Mouse (Mus musculus) liver, embryonic 13.5 days (tissue): ENCODE measurements around the gene Aqp6. TPM values are rescaled to one million over a fixed set of nuclear protein-coding genes. Genes with fewer than 3 reads are reported as not detected.

Experiments
- ATAC-seq: fragments of 200-750 bp; cut with Nextera tagmentation; 2 replicates; pipeline ENCODE4 v1.8.0; 2017; ENCODE audit warnings: low read depth, mild to moderate bottlenecking, moderate number of reproducible peaks, moderate library complexity
- DNase-seq: peaks from one replicate; pipeline ENCODE4 v3.0.0; 2022
- H3K27ac ChIP-seq: fragments of 300-500 bp; sonication (generic); 2 replicates; pipeline ENCODE4 v1.5.1; 2015; ENCODE audit warnings: moderate library complexity, mild to moderate bottlenecking, inconsistent platforms
- H3K27me3 ChIP-seq: fragments of 300-500 bp; sonication (generic); 2 replicates; pipeline ENCODE4 v1.6.1; 2015; ENCODE audit warnings: mild to moderate bottlenecking, inconsistent platforms
- H3K36me3 ChIP-seq: fragments of 300-500 bp; sonication (generic); 2 replicates; pipeline ENCODE4 v1.6.1; 2015; ENCODE audit warnings: mild to moderate bottlenecking, inconsistent platforms
- H3K4me1 ChIP-seq: fragments of 300-500 bp; sonication (generic); replicated peaks from 2 replicates; pipeline ENCODE4 v1.6.1; 2015; ENCODE audit warnings: inconsistent platforms
- H3K4me2 ChIP-seq: fragments of 300-500 bp; sonication (generic); 2 replicates; pipeline ENCODE4 v1.6.1; 2015; ENCODE audit warnings: inconsistent platforms, mild to moderate bottlenecking, moderate library complexity
- H3K4me3 ChIP-seq: fragments of 300-500 bp; sonication (generic); replicated peaks from 2 replicates; pipeline ENCODE4 v1.5.1; 2015; ENCODE audit warnings: mild to moderate bottlenecking, inconsistent platforms
- H3K9ac ChIP-seq: fragments of 300-500 bp; sonication (generic); 2 replicates; pipeline ENCODE4 v1.6.1; 2015; ENCODE audit warnings: mild to moderate bottlenecking, inconsistent platforms
- H3K9me3 ChIP-seq: fragments of 300-500 bp; sonication (generic); replicated peaks from 2 replicates; pipeline ENCODE4 v1.6.1; 2016; ENCODE audit warnings: inconsistent platforms
- WGBS: fragments of 180-500 bp; shearing (Covaris S2); methylation state at CpG from one replicate; pipeline ENCODE4 v1.1.7; 2015; ENCODE audit not compliant: insufficient replicate concordance; 5-methylcytosine and 5-hydroxymethylcytosine counted together
- polyA plus RNA-seq: library from polyadenylated mRNA; unstranded; fragments of >200 nt; fragmentation: Nextera tagmentation; extraction: Ambion mirVana; gene quantifications from 2 replicates; pipeline ENCODE4 v1.2.1, GENCODE M21; 2015

Gene Aqp6
- polyA plus RNA-seq, 1 experiment from 2014 or later = not detected

- 0 out of 2 replicates have a peak, but pooled peaks cover 11% of the 10 kb centered on the region for H3K36me3 ChIP-seq
- peaks cover 89% of the 10 kb centered on the region for H3K4me1 ChIP-seq
- DNase-seq (no peak), ATAC-seq (no peak)
- H3K27me3 ChIP-seq = peaks cover 19% of the 10 kb centered on the region
- H3K4me2 ChIP-seq = peak overlapping the region; percentile 81
- WGBS = 54% methylated on average over 6 of the region's 6 CpGs
- peak overlapping the region; percentile 96 for H3K9ac ChIP-seq
- no peaks in the 10 kb centered on the region for H3K9me3 ChIP-seq
- H3K4me3 ChIP-seq = peak overlapping the region; percentile 95
- peak overlapping the region; percentile 40; the same call in 1 of the 2 replicates for H3K27ac ChIP-seq
These were observed 48.0 kb downstream of the Aqp6 start for GRCm38 (mm10) chr15:99649067-99649761.

- DNase-seq (no peak), ATAC-seq (no peak)
- H3K4me1 ChIP-seq = peaks cover 82% of the 10 kb centered on the region
- H3K9me3 ChIP-seq = no peaks in the 10 kb centered on the region
- peak overlapping the region; percentile 81 for H3K4me2 ChIP-seq
- peaks cover 30% of the 10 kb centered on the region for H3K27me3 ChIP-seq
- WGBS = 30% methylated on average over 2 of the region's 2 CpGs
- peak overlapping the region; percentile 80 for H3K27ac ChIP-seq
- H3K36me3 ChIP-seq = 0 out of 2 replicates have a peak, but pooled peaks cover 11% of the 10 kb centered on the region
- peak overlapping the region; percentile 95 for H3K4me3 ChIP-seq
- H3K9ac ChIP-seq = peak overlapping the region; percentile 96
These were observed 49.1 kb downstream of the Aqp6 start for GRCm38 (mm10) chr15:99650304-99650703.

GRCm38 (mm10) chr15:99651163-99651872, 50.1 kb downstream of the Aqp6 start, which contains the start of gene Racgap1:
TSS of gene Racgap1 (minus strand) at chr15:99651656.
- DNase-seq = peak; percentile 96
- Histone ChIP-seq H3K4me1 (peaks cover 72% of the 10 kb centered on the region), H3K27me3 (peaks cover 40% of the 10 kb centered on the region), H3K9me3 (no peaks in the 10 kb centered on the region), H3K27ac (peak within 1 kb of the TSS; percentile 80), H3K9ac (peak within 1 kb of the TSS; percentile 96), H3K4me2 (peak within 1 kb of the TSS; percentile 81), H3K36me3 (0 out of 2 replicates have a peak, but pooled peaks cover 2% of the 10 kb centered on the region), H3K4me3 (peak within 1 kb of the TSS; percentile 95)
- peak; percentile 97 for ATAC-seq
- under 1% methylated on average over 62 of the region's 68 CpGs for WGBS

DNA sequence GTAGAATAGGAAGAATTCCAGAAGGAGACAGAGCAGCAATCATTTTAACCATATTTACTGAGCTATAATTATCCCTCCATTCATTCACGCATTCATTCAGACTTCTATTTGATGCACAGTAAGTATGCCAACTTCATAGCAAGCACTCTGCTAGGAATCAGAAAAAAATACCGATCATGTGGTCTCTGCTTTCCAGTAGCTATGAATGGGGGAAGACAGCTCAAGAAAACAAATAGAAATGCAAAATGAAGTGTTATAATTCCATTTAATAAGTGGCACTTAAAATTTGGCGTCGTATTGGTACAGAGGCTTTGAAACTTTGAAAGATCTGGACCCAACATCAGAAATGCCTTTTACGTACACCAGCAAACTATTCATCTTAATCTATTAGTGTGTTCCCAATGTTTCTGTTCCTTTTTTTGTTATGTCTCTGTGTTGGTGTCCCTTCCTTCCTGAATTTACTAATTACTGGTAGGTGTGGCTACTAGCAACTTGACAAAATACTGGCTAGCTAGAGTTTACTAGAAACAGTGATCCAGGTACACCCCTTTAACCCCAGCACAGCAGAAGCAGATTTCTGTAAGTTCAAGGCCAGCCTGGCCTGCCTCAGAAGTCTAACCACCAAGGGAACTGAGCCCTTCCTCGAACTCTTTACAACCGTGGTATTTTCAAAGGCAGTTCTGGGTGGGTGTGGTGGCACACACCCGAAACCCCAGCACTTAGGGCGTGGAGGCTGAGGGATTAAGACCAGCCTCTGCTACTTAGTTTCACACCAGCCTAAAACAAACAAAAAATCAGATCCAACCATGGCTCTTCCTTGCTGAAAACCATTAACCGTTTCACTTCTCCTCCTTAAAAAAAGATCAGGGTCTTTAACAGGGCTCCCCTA, 51.0 kb downstream of the Aqp6 start:
- Histone ChIP-seq H3K27me3 (peaks cover 49% of the 10 kb centered on the region), H3K9ac (peak overlapping the region; percentile 53), H3K4me2 (peak overlapping the region; percentile 66), H3K27ac (peak overlapping the region; percentile 53), H3K9me3 (no peaks in the 10 kb centered on the region), H3K36me3 (0 out of 2 replicates have a peak, but pooled peaks cover 2% of the 10 kb centered on the region), H3K4me3 (peak overlapping the region; percentile 95), H3K4me1 (peaks cover 63% of the 10 kb centered on the region)
- ATAC-seq (no peak), DNase-seq (peak; percentile 22)
- 50% methylated on average over 10 of the region's 10 CpGs for WGBS

- Histone ChIP-seq H3K27me3 (peaks cover 59% of the 10 kb centered on the region), H3K9me3 (no peaks in the 10 kb centered on the region), H3K27ac (no peak overlapping the region), H3K36me3 (0 out of 2 replicates have a peak, but pooled peaks cover 2% of the 10 kb centered on the region), H3K4me2 (peak overlapping the region; percentile 19), H3K9ac (no peak overlapping the region), H3K4me1 (peaks cover 53% of the 10 kb centered on the region), H3K4me3 (peak overlapping the region; percentile 20)
- ATAC-seq = no peak
- no peak for DNase-seq
- 8% methylated on average over 8 of the region's 8 CpGs for WGBS
These were observed 52.1 kb downstream of the Aqp6 start for GRCm38 (mm10) chr15:99653291-99653690.

DNA sequence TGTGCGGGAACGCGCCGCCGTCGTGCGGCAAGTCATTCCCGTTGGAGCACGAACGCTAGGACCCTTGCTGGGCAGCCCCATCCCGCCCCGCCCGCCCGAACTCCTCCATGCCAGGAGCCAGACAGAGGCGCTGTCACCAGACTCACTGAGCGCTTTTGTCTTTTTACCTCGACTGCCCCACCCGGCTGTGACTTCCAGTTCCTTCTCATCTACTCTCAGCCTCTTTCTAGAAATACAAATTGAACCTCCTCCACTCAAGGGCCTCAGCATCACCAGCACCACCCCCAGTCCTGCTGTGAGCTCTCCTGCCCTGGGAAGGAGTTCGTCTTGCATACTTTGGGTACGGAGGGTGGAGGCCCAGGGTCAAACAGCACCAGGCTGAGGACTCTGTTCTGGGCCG, 52.7 kb downstream of the Aqp6 start:
- peak overlapping the region; percentile 20 for H3K4me3 ChIP-seq
- WGBS = 9% methylated on average over 21 of the region's 21 CpGs
- no peak overlapping the region for H3K27ac ChIP-seq
- DNase-seq (no peak), ATAC-seq (no peak)
- H3K4me1 ChIP-seq = peaks cover 52% of the 10 kb centered on the region
- H3K4me2 ChIP-seq = peak overlapping the region; percentile 19
- H3K9me3 ChIP-seq = no peaks in the 10 kb centered on the region
- H3K9ac ChIP-seq = no peak overlapping the region
- 0 out of 2 replicates have a peak, but pooled peaks cover 2% of the 10 kb centered on the region for H3K36me3 ChIP-seq
- peaks cover 63% of the 10 kb centered on the region for H3K27me3 ChIP-seq

Other genes with a start within 250 kb of the Aqp6 start
- 3.4 and 3.7 TPM in 2 replicates for gene Fmnl3, start 230.9 kb upstream of the Aqp6 start, polyA plus RNA-seq
- 188 and 210 TPM in 2 replicates for gene Tmbim6, start 208.5 kb upstream of the Aqp6 start, polyA plus RNA-seq
- gene Nckap5l, start 143.7 kb upstream of the Aqp6 start, polyA plus RNA-seq = 0.85 and 1.1 TPM in 2 replicates
- gene Bcdin3d, start 126.7 kb upstream of the Aqp6 start, polyA plus RNA-seq = 7.3 and 7.4 TPM in 2 replicates
- 0.06 and 0.16 TPM in 2 replicates for gene Faim2, start 73.2 kb upstream of the Aqp6 start, polyA plus RNA-seq
- gene Aqp2, start 22.3 kb upstream of the Aqp6 start, polyA plus RNA-seq = not detected in 2 replicates
- 0.08 and 0.24 TPM in 2 replicates for gene Aqp5, start 10.6 kb upstream of the Aqp6 start, polyA plus RNA-seq
- 69.2 and 80.8 TPM in 2 replicates for gene Racgap1, start 50.3 kb downstream of the Aqp6 start, polyA plus RNA-seq
- 0.53 and 0.57 TPM in 2 replicates for gene Asic1, start 69.0 kb downstream of the Aqp6 start, polyA plus RNA-seq
- 7.1 TPM in 2 replicates for gene Smarcd1, start 100.7 kb downstream of the Aqp6 start, polyA plus RNA-seq
- gene Gm17349, start 104.1 kb downstream of the Aqp6 start, polyA plus RNA-seq = not detected in 2 replicates
- 11.5 and 13.9 TPM in 2 replicates for gene Gpd1, start 116.1 kb downstream of the Aqp6 start, polyA plus RNA-seq
- gene Cox14, start 124.2 kb downstream of the Aqp6 start, polyA plus RNA-seq = 71.6 and 80.5 TPM in 2 replicates
- 11.2 and 11.7 TPM in 2 replicates for gene Cers5, start 171.5 kb downstream of the Aqp6 start, polyA plus RNA-seq